Mouse (Mus musculus): Measurements from ENCODE around the gene Sema6b. TPM values are rescaled to one million over a fixed set of nuclear protein-coding genes. Genes with fewer than 3 reads are reported as not detected.

Sema6b gene
- polyA plus RNA-seq, 1 experiment: not detected

DNA sequence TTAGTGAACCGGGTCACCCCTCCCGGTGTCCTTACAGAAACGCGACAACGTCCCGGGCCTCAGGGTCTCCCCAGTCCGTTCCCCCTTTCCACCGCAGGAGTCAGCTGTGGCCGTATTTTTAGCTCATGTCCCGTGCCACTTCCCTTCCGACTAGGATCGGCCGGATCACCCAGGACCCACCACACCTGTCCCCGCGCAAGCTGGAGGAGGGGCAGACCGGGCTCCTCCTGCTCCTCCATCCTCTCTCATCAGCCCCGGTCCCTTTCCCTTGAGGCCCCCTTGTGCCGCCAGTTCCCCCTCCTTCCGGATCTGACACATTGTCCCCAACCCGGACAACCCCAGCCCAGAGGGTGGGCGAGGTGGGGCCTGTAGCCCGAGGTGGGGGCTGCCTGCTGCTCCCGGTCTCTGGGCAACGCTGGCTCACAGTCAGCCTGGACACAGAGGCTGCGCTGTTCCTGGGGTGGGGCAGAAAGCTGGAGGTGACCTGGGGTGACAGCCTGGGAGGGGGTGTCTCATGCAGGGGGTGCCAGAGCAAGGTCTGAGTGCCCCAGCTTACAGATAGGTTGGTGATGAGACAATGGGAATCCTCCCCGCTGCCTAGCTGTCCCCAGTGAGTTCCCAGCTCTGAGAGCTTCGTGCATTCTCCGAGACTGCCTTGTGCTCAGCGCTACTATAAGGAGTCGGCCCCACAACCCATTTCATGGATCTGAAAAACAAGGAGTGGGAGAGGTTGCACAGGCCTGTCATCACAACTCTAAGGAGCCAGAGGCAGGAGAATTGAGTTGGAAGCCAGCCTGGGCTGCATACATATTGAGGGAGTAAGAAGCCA lies 8.9 kb upstream of the Sema6b start:
- no peak for TF ChIP-seq POLR2A (IDR thresholded peaks at IDR 0.05; ENCODE audit: insufficient read depth, low read depth, low read length)
- TF ChIP-seq CTCF (IDR thresholded peaks at IDR 0.05; ENCODE audit: insufficient read depth, low read depth, low read length): no peak
- 5% methylated on average over 30 of the region's 30 CpGs for WGBS
- H3K4me3 ChIP-seq (ENCODE audit: insufficient read depth, low read depth, low read length): peak overlapping the region; percentile 25; the same call in 1 of the 2 replicates
- no peak overlapping the region for H3K27ac ChIP-seq (ENCODE audit: insufficient read depth, low read depth, low read length)
- H3K4me1 ChIP-seq (ENCODE audit: control insufficient read depth, insufficient read depth, low read length): peaks cover 18% of the 10 kb centered on the region

DNA sequence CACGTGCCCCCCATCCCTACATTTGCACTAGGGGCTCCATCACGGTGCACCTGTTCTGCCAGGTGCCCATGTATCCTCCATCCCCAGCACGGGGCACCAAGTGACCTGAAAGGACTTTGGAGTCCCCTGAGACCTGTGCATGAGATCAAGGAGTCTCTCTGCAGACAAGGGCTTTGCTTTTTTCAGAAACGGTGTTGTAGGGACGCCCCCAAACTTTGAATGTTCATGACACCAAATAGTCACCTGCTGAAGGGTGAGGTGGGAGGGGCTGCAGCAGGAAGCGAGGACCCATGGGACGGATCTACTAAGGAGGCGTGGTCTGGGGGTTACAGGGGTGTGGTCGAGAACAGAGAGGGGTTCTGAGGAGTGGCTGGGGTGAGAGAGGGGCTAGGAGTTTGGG lies 8.1 kb upstream of the Sema6b start:
- WGBS: 31% methylated on average over 9 of the region's 9 CpGs
- TF ChIP-seq POLR2A (IDR thresholded peaks at IDR 0.05; ENCODE audit: insufficient read depth, low read depth, low read length) (no peak), CTCF (IDR thresholded peaks at IDR 0.05; ENCODE audit: insufficient read depth, low read depth, low read length) (no peak)
- peaks cover 18% of the 10 kb centered on the region for H3K4me1 ChIP-seq (ENCODE audit: control insufficient read depth, insufficient read depth, low read length)
- H3K4me3 ChIP-seq (ENCODE audit: insufficient read depth, low read depth, low read length): no peak overlapping the region
- H3K27ac ChIP-seq (ENCODE audit: insufficient read depth, low read depth, low read length): no peak overlapping the region

DNA sequence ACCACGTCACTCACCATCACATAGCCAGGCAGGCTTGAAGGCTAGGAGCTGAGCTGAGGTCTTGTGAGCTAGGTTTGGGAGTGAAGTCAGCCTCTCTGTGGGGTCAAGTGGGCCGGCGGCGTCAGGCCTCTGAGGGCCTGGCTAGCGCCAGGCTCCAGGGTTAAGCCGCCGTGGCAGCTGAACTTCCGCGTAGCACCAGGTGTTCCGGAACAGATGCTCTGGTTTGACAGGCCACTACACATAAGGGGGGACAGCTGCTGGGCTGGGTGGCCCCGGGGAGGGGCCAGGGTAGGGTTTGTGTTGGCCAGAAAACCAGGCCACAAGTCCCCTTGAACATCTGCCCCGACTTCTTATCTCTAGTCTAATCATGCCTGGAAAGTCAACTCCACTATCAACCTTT lies 7.3 kb upstream of the Sema6b start:
- peaks cover 19% of the 10 kb centered on the region for H3K4me1 ChIP-seq (ENCODE audit: control insufficient read depth, insufficient read depth, low read length)
- 87% methylated on average over 12 of the region's 12 CpGs for WGBS
- H3K4me3 ChIP-seq (ENCODE audit: insufficient read depth, low read depth, low read length): no peak overlapping the region
- TF ChIP-seq CTCF (IDR thresholded peaks at IDR 0.05; ENCODE audit: insufficient read depth, low read depth, low read length) (no peak), POLR2A (IDR thresholded peaks at IDR 0.05; ENCODE audit: insufficient read depth, low read depth, low read length) (no peak)
- no peak overlapping the region for H3K27ac ChIP-seq (ENCODE audit: insufficient read depth, low read depth, low read length)

DNA sequence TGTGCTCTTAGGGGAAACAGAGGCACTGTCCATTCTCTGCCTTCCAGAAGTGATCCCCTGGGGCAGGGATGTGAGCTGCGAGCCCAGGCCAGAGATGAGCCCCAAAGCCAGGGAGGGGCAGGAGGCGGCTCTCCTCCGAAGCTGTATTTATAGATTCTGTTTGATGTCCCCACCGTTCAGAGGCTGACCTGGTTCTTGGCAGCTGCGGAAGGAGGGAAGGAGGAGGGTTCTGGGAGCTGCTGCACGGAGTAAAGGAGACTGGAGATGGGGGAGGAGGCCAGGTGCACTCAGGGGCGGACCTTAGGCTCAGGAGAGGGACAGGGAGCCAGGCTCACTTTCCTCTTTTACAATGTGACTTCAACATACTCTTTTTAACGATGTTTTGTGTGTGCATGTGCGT lies 6.0 kb upstream of the Sema6b start:
- peaks cover 32% of the 10 kb centered on the region for H3K4me1 ChIP-seq (ENCODE audit: control insufficient read depth, insufficient read depth, low read length)
- no peak overlapping the region for H3K4me3 ChIP-seq (ENCODE audit: insufficient read depth, low read depth, low read length)
- 30% methylated on average over 9 of the region's 9 CpGs for WGBS
- no peak overlapping the region for H3K27ac ChIP-seq (ENCODE audit: insufficient read depth, low read depth, low read length)
- TF ChIP-seq POLR2A (IDR thresholded peaks at IDR 0.05; ENCODE audit: insufficient read depth, low read depth, low read length): no peak
- TF ChIP-seq CTCF (IDR thresholded peaks at IDR 0.05; ENCODE audit: insufficient read depth, low read depth, low read length): no peak

DNA sequence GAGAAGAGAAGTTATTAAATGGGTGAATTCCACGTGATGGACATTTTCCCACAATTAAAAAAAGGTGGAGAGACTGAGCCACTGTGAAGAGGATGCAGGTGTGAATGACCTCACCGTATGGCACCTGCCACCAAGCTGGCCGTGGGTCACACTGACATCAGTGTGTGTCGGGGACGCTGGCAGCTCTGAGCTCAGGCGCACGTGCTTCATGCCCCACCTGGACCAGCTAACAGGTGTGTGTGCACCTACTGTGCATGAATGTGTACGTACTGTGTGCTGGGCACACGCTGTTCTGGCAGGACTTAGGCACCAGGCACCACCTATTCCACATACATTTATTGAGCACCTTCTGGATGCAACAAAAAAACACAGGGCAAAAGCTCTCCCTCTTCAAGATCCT lies 4.4 kb upstream of the Sema6b start:
- Histone ChIP-seq H3K4me3 (ENCODE audit: insufficient read depth, low read depth, low read length) (no peak overlapping the region), H3K27ac (ENCODE audit: insufficient read depth, low read depth, low read length) (no peak overlapping the region), H3K4me1 (ENCODE audit: control insufficient read depth, insufficient read depth, low read length) (peaks cover 36% of the 10 kb centered on the region)
- TF ChIP-seq CTCF (IDR thresholded peaks at IDR 0.05; ENCODE audit: insufficient read depth, low read depth, low read length): no peak
- WGBS: 84% methylated on average over 9 of the region's 9 CpGs

DNA sequence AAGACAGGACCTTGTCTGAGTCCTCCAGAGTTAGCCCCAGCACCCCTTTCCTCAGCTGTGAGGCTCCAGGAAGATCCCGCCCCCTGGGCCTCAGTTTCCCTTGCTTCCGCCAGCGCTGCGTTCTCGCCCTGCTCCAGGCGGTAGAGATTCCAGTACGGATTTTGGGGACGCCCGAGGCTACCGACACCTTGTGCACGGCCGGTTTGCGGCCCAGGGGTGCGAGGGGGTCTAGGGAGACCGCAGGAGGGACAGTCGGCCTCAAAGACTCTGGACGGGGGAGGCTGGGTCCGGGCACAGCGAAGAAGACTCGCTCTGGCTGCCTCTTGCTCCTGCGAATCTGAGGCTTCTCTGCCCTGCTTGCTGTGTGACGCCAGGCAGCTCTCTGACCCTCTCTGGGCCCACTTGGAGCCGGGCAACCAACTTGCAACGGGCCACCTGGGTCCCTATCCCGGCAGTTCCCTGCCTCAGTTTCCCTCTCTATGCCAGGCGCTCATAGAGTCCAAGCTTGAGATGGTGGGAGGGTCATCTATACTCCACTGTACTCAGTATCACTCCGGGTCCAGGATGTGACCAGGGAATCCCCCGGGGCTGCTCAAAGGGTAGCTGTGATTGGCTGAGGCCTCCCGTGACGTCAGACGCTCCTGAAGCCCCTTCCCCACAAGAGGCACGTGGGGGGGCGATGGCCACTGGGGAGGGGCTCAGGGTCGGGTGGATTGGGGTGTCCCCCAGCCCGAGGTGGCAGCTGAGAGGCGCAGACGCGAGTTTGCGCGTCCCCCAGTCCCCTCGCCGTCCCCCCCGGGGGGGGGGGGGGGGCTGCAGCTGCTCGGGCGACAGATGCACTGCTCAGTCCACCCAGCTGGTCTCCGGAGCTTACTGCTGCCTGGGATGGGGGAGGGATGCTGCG lies 1.8 kb upstream of the Sema6b start:
- H3K4me1 ChIP-seq (ENCODE audit: control insufficient read depth, insufficient read depth, low read length): peaks cover 49% of the 10 kb centered on the region
- TF ChIP-seq CTCF (IDR thresholded peaks at IDR 0.05; ENCODE audit: insufficient read depth, low read depth, low read length) (no peak), POLR2A (IDR thresholded peaks at IDR 0.05; ENCODE audit: insufficient read depth, low read depth, low read length) (peak; percentile 41; the same call in 1 of the 2 replicates)
- H3K27ac ChIP-seq (ENCODE audit: insufficient read depth, low read depth, low read length): no peak overlapping the region
- WGBS: 1% methylated on average over 39 of the region's 47 CpGs
- peak overlapping the region; percentile 63 for H3K4me3 ChIP-seq (ENCODE audit: insufficient read depth, low read depth, low read length)

DNA sequence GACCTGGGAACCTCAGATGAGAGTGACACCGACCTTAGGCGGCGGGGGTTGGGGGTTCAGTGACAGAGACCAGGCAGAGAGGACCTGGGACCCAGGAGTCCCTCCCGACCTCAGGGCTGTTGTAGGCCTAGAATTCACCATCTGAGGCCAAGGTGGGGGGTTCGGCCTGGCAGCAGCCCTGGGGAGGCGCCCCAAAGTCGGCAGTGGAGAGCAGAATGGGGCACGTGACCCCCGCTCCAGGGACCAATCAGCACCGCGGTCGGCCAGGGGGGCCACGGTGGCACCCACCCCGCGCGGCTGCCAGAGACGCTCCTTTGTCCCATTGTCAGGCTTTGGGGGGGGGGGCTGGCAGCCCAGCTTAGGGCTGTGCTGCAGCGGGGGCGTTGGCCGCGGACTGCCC lies 788 bp downstream of the Sema6b start:
- Histone ChIP-seq H3K4me1 (ENCODE audit: control insufficient read depth, insufficient read depth, low read length) (peaks cover 51% of the 10 kb centered on the region), H3K4me3 (ENCODE audit: insufficient read depth, low read depth, low read length) (peak overlapping the region; percentile 86), H3K27ac (ENCODE audit: insufficient read depth, low read depth, low read length) (peak overlapping the region; percentile 1; the same call in 1 of the 2 replicates)
- TF ChIP-seq POLR2A (IDR thresholded peaks at IDR 0.05; ENCODE audit: insufficient read depth, low read depth, low read length) (0 out of 2 replicates have a peak, but pooled peaks have one; percentile 8), CTCF (IDR thresholded peaks at IDR 0.05; ENCODE audit: insufficient read depth, low read depth, low read length) (no peak)
- 7% methylated on average over 21 of the region's 21 CpGs for WGBS

DNA sequence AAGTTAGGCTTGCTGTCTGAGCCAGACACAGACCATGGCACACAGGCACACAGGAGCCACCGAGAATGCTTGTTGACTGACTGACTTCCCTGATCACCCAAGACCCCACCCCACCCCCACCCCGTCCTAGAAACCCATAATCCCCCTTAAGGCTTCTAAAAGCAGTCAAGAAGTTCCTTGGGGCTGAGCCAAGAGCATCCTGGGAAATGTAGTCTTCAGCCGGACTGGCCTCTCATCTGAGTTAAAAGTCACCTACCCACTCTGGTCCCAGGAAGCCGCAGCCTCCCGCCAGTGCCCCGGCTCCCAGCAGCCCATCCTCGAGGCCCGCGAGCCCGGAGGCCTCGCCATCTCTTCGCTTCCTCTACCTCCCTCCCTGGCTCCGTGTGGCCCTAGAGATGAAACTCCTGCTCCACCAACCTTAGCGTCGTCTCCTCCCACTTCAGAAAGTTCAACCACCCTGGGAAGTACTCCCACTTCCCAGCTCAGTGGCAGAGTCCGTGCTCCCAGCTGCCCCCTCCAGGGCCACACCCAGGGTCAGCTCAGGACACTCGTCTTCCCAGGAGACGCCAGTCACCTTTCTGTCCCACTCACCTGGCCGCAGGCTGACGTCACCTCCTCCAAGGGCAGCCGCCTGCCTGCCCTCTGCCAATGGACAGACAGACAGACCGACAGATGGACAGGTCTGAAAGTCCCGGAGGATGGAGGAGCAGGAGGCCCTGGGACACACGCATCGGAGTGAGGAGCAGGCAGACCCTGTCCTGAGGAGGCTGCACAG lies 2.1 kb downstream of the Sema6b start:
- peak overlapping the region; percentile 86 for H3K4me3 ChIP-seq (ENCODE audit: insufficient read depth, low read depth, low read length)
- WGBS: 27% methylated on average over 25 of the region's 25 CpGs
- H3K27ac ChIP-seq (ENCODE audit: insufficient read depth, low read depth, low read length): no peak overlapping the region

More for the DNA sequence above, 2.1 kb downstream of the Sema6b start:
- peaks cover 61% of the 10 kb centered on the region for H3K4me1 ChIP-seq (ENCODE audit: control insufficient read depth, insufficient read depth, low read length)
- TF ChIP-seq CTCF (IDR thresholded peaks at IDR 0.05; ENCODE audit: insufficient read depth, low read depth, low read length): no peak
- TF ChIP-seq POLR2A (IDR thresholded peaks at IDR 0.05; ENCODE audit: insufficient read depth, low read depth, low read length): no peak

Measured in olfactory bulb, adult 2 months (tissue).